Mouse (Mus musculus) ovary, adult 18-20 months (tissue): ENCODE data around the gene Muc5ac.
A peak's percentile ranks its signal among the peaks of the same experiment; 100 is the strongest.
"Not testable (repeated sequence)": the region's sequence is repeated elsewhere in the genome, so short reads cannot be mapped to it uniquely, and the experiment has no call there.

Experiments
- DNase-seq: peaks from one replicate; pipeline ENCODE4 v3.0.0; 2022; ENCODE audit warnings: low spot score, mixed read lengths

The Muc5ac gene

GRCm38 (mm10) chr7:141788677-141789452 lies at the start of gene Muc5ac:
Gene Muc5ac, plus strand, starts transcription at chr7:141788972.
- no peak for DNase-seq

GRCm38 (mm10) chr7:141747451-141748100 lies 41.2 kb upstream of the Muc5ac start:
- no peak for DNase-seq

GRCm38 (mm10) chr7:141752513-141752912 lies 36.3 kb upstream of the Muc5ac start:
- no peak for DNase-seq

GRCm38 (mm10) chr7:141755831-141756230 lies 32.9 kb upstream of the Muc5ac start:
- peak; percentile 13 for DNase-seq

GRCm38 (mm10) chr7:141758291-141758690 lies 30.5 kb upstream of the Muc5ac start:
- no peak for DNase-seq

GRCm38 (mm10) chr7:141770521-141770920 lies 18.3 kb upstream of the Muc5ac start:
- no peak for DNase-seq

- peak; percentile 7 for DNase-seq
Measured at GRCm38 (mm10) chr7:141770988-141771387, 17.8 kb upstream of the Muc5ac start.

GRCm38 (mm10) chr7:141772058-141772557 lies 16.7 kb upstream of the Muc5ac start:
- no peak for DNase-seq

- DNase-seq: no peak
Measured at GRCm38 (mm10) chr7:141774855-141775254, 13.9 kb upstream of the Muc5ac start.

- no peak for DNase-seq
Measured at GRCm38 (mm10) chr7:141776199-141776598, 12.6 kb upstream of the Muc5ac start.

GRCm38 (mm10) chr7:141794251-141794650 lies 5.5 kb downstream of the Muc5ac start:
- DNase-seq: no peak

- no peak for DNase-seq
Measured at GRCm38 (mm10) chr7:141803206-141803605, 14.4 kb downstream of the Muc5ac start.

GRCm38 (mm10) chr7:141805384-141805783 lies 16.6 kb downstream of the Muc5ac start:
- no peak for DNase-seq

- DNase-seq: not testable (repeated sequence)
Measured at GRCm38 (mm10) chr7:141807823-141808222, 19.1 kb downstream of the Muc5ac start.

- not testable (repeated sequence) for DNase-seq
Measured at GRCm38 (mm10) chr7:141809933-141810332, 21.2 kb downstream of the Muc5ac start.

GRCm38 (mm10) chr7:141813321-141813720 lies 24.5 kb downstream of the Muc5ac start:
- no peak for DNase-seq

GRCm38 (mm10) chr7:141815361-141815760 lies 26.6 kb downstream of the Muc5ac start:
- no peak for DNase-seq

- no peak for DNase-seq
Measured at GRCm38 (mm10) chr7:141817355-141818075, 28.7 kb downstream of the Muc5ac start.

GRCm38 (mm10) chr7:141818267-141818666 lies 29.5 kb downstream of the Muc5ac start:
- DNase-seq: no peak

GRCm38 (mm10) chr7:141822582-141823261 lies 34.0 kb downstream of the Muc5ac start:
- DNase-seq: no peak

- no peak for DNase-seq
Measured at GRCm38 (mm10) chr7:141823699-141824098, 34.9 kb downstream of the Muc5ac start.

GRCm38 (mm10) chr7:141824398-141824797 lies 35.6 kb downstream of the Muc5ac start:
- DNase-seq: no peak
